Mouse (Mus musculus) limb, embryonic 14.5 days (tissue): Measurements from ENCODE around the gene Prdm1. TPM values are rescaled to one million over a fixed set of nuclear protein-coding genes. Genes with fewer than 3 reads are reported as not detected.

Experiments
- ATAC-seq: fragments of 200-750 bp; cut with Nextera tagmentation; 2 replicates; pipeline ENCODE4 v1.8.0; 2017; ENCODE audit warnings: low read depth, moderate number of reproducible peaks, moderate TSS enrichment; ENCODE audit not compliant: low FRiP score
- DNase-seq: peaks from one replicate; pipeline ENCODE4 v3.0.0-alpha.2; 2015; ENCODE audit warnings: low spot score
- H3K27ac ChIP-seq: fragments of 300-500 bp; sonication (generic); replicated peaks from 2 replicates; pipeline ENCODE4 v1.5.1; 2014; ENCODE audit warnings: low read depth, mild to moderate bottlenecking, low read length, moderate library complexity, mixed read lengths
- H3K27me3 ChIP-seq: fragments of 300-500 bp; sonication (generic); 2 replicates; pipeline ENCODE4 v1.6.1; 2014; ENCODE audit warnings: low read length, mixed read lengths; ENCODE audit not compliant: control insufficient read depth, insufficient read depth
- H3K36me3 ChIP-seq: fragments of 300-500 bp; sonication (generic); 2 replicates; pipeline ENCODE4 v1.6.1; 2014; ENCODE audit warnings: mild to moderate bottlenecking, low read length, moderate library complexity, mixed read lengths; ENCODE audit not compliant: control insufficient read depth, insufficient read depth
- H3K4me1 ChIP-seq: fragments of 300-500 bp; sonication (generic); 2 replicates; pipeline ENCODE4 v1.6.1; 2014; ENCODE audit warnings: antibody characterized with exemption, low read length, mixed read lengths; ENCODE audit not compliant: control insufficient read depth, insufficient read depth
- H3K4me2 ChIP-seq: fragments of 300-500 bp; sonication (generic); replicated peaks from 2 replicates; pipeline ENCODE4 v1.6.1; 2014; ENCODE audit warnings: low read depth, mild to moderate bottlenecking, low read length, moderate library complexity; ENCODE audit not compliant: severe bottlenecking
- H3K4me3 ChIP-seq: fragments of 300-500 bp; sonication (generic); replicated peaks from 2 replicates; pipeline ENCODE4 v1.5.1; 2014; ENCODE audit warnings: low read length
- H3K9ac ChIP-seq: fragments of 300-500 bp; sonication (generic); 2 replicates; pipeline ENCODE4 v1.6.1; 2014; ENCODE audit warnings: mild to moderate bottlenecking, low read depth, low read length, moderate library complexity; ENCODE audit not compliant: severe bottlenecking
- H3K9me3 ChIP-seq: fragments of 300-500 bp; sonication (generic); 2 replicates; pipeline ENCODE4 v1.6.1; 2016; ENCODE audit warnings: low read length; ENCODE audit not compliant: control insufficient read depth
- POLR2A ChIP-seq: fragments of 200-500 bp; IDR thresholded peaks from 2 replicates; pipeline ENCODE4 v1.8.0; 2012; ENCODE audit warnings: inconsistent platforms, mild to moderate bottlenecking, moderate library complexity, borderline replicate concordance; ENCODE audit not compliant: insufficient read depth, insufficient read length; ENCODE audit errors: extremely low read depth
- WGBS: fragments of 180-500 bp; shearing (Covaris S2); extraction: QIAGEN DNeasy Blood & Tissue Kit; methylation state at CpG from one replicate; pipeline ENCODE4 v1.1.7; 2014; 5-methylcytosine and 5-hydroxymethylcytosine counted together
- polyA plus RNA-seq, 2 experiments: library from polyadenylated mRNA; depleted of rRNA in 1 of 2; stranded (reverse) in 1 of 2; unstranded in 1 of 2; fragments of >200 nt; fragmentation: Nextera tagmentation in 1 of 2; extraction: Ambion mirVana in 1 of 2; gene quantifications; 2 replicates each; pipeline versions ENCODE4 v1.2.1 to v1.2.3; 2012 to 2014

The Prdm1 gene
- polyA plus RNA-seq, 2 experiments: 4.8 to 5.7 TPM

GRCm38 (mm10) chr10:44425013-44425412 is 103.3 kb downstream of the Prdm1 start:
- TF ChIP-seq POLR2A: no peak
- no peaks in the 10 kb centered on the region for H3K27me3 ChIP-seq
- no peaks in the 10 kb centered on the region for H3K9me3 ChIP-seq
- 67% methylated on average over 6 of the region's 6 CpGs for WGBS
- no peaks in the 10 kb centered on the region for H3K36me3 ChIP-seq
- DNase-seq (no peak), ATAC-seq (no peak)
- H3K4me1 ChIP-seq: no peaks in the 10 kb centered on the region
- no peak overlapping the region for H3K4me2 ChIP-seq
- H3K4me3 ChIP-seq: no peak overlapping the region
- H3K9ac ChIP-seq: no peak overlapping the region
- H3K27ac ChIP-seq: no peak overlapping the region

GRCm38 (mm10) chr10:44421896-44422295 is 106.4 kb downstream of the Prdm1 start:
- no peaks in the 10 kb centered on the region for H3K27me3 ChIP-seq
- ATAC-seq (no peak), DNase-seq (no peak)
- no peaks in the 10 kb centered on the region for H3K9me3 ChIP-seq
- no peaks in the 10 kb centered on the region for H3K4me1 ChIP-seq
- 62% methylated on average over 1 of the region's 1 CpGs for WGBS
- no peak overlapping the region for H3K4me2 ChIP-seq
- H3K9ac ChIP-seq: no peak overlapping the region
- no peak for TF ChIP-seq POLR2A
- H3K4me3 ChIP-seq: no peak overlapping the region
- no peaks in the 10 kb centered on the region for H3K36me3 ChIP-seq
- no peak overlapping the region for H3K27ac ChIP-seq

- no peaks in the 10 kb centered on the region for H3K36me3 ChIP-seq
- 71% methylated on average over 3 of the region's 3 CpGs for whole genome bisulfite sequencing
- no peak overlapping the region for H3K4me2 ChIP-seq
- no peaks in the 10 kb centered on the region for H3K9me3 ChIP-seq
- no peak overlapping the region for H3K4me3 ChIP-seq
- no peaks in the 10 kb centered on the region for H3K4me1 ChIP-seq
- no peaks in the 10 kb centered on the region for H3K27me3 ChIP-seq
- ATAC-seq: no peak
- H3K9ac ChIP-seq: no peak overlapping the region
- H3K27ac ChIP-seq: no peak overlapping the region
- no peak for TF ChIP-seq POLR2A
- DNase-seq: no peak
Measured at GRCm38 (mm10) chr10:44420211-44420610, 108.1 kb downstream of the Prdm1 start.

GRCm38 (mm10) chr10:44418901-44419300 is 109.4 kb downstream of the Prdm1 start:
- no peak for ATAC-seq
- Histone ChIP-seq H3K9me3 (no peaks in the 10 kb centered on the region), H3K36me3 (no peaks in the 10 kb centered on the region)

GRCm38 (mm10) chr10:44415576-44415975 is 112.7 kb downstream of the Prdm1 start:
- no peak overlapping the region for H3K9ac ChIP-seq
- no peak overlapping the region for H3K27ac ChIP-seq
- H3K27me3 ChIP-seq: no peaks in the 10 kb centered on the region
- no peak overlapping the region for H3K4me2 ChIP-seq
- H3K36me3 ChIP-seq: no peaks in the 10 kb centered on the region
- no peak for TF ChIP-seq POLR2A
- DNase-seq: no peak
- H3K4me3 ChIP-seq: no peak overlapping the region
- no peaks in the 10 kb centered on the region for H3K4me1 ChIP-seq
- WGBS: 80% methylated on average over 3 of the region's 3 CpGs
- no peak for ATAC-seq
- no peaks in the 10 kb centered on the region for H3K9me3 ChIP-seq

More at GRCm38 (mm10) chr10:44418901-44419300, 109.4 kb downstream of the Prdm1 start:
- DNase-seq: no peak
- 54% methylated on average over 2 of the region's 2 CpGs for WGBS
- Histone ChIP-seq H3K27me3 (no peaks in the 10 kb centered on the region), H3K9ac (no peak overlapping the region), H3K4me3 (no peak overlapping the region), H3K4me1 (no peaks in the 10 kb centered on the region), H3K4me2 (no peak overlapping the region), H3K27ac (no peak overlapping the region)
- no peak for TF ChIP-seq POLR2A

GRCm38 (mm10) chr10:44409958-44410357 is 118.3 kb downstream of the Prdm1 start:
- Histone ChIP-seq H3K27ac (no peak overlapping the region), H3K36me3 (no peaks in the 10 kb centered on the region), H3K9ac (no peak overlapping the region), H3K4me3 (no peak overlapping the region), H3K9me3 (no peaks in the 10 kb centered on the region), H3K4me1 (peaks cover 7% of the 10 kb centered on the region; the same call in 1 of the 2 replicates), H3K27me3 (no peaks in the 10 kb centered on the region), H3K4me2 (no peak overlapping the region)
- WGBS: 58% methylated on average over 11 of the region's 11 CpGs
- ATAC-seq (no peak), DNase-seq (no peak)
- no peak for TF ChIP-seq POLR2A
